Mouse (Mus musculus) NIH3T3 (cell line): ENCODE measurements around the gene Togaram1.

Experiments used
- DNase-seq: peaks from one replicate; pipeline ENCODE4 v3.0.0-alpha.2; 2012; ENCODE audit warnings: low read depth

Togaram1 gene

DNA sequence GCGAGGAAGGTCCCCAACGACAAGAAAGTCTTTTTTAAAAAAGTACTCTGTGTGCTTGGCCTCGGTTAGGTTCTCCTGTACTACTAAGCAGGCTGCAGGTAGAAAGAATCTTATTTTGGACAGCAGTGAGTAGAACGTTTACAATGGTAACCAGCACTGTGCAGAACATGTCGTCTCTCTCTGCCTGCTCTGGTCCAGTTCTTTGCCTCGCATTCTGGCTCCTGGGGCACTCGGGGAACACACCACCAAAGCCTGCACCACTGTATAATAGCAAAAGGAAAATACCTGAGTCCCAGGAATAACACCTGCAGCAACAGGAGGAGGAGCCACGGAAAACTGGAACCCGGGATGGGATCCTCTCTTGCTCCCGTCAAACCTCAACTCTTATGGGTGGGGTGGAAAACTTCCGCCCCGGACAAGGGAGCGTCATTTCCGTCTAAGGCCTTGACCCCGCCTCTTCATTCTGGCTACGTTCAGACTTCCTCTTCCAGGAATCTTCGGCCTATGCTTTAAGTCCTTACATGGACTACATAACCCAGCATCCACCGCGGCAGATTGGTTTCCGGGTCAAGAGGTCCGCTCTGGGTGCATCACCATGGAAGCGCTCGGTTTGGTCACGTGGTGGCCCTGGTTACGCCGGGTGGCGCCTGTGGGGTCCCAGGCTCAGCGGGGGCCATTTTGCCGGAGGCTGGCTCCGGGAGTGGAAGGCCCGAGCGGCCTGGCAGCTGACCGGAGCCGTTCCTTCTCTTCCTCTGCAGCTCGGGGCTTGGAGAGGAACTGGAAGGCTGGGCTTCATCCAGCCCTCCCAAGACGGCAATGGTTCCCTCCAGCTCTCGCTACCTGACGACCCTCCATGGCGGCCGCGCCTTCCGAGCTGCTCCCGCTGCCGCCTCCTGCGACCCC is at the start of gene Togaram1, which contains the start of gene Klhl28:
Gene Togaram1, plus strand, starts transcription at position 681 of the 903 bp plus-strand sequence.
Gene Klhl28, minus strand, starts transcription at position 411 of the 903 bp plus-strand sequence.
- peak; percentile 99 for DNase-seq

DNA sequence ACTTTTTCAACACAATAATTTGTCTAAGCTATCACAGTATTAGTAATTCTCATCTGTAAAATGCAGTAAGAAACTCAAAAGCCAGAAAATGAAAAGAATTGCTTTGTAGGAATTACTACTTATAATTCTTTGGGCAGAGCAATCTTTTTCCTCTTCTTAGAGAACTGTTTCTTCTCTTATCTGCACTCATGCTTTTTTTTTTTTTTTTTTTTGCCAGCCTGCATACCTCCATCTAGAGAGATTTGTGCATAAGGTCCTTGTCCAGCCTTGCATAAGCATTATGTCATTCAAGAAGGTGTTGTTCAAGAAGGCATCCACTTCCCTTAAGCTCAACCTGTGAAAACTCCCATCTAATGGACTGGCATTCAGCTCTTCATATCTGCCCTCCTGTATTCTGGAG is 48.9 kb upstream of the Togaram1 start:
- no peak for DNase-seq

DNA sequence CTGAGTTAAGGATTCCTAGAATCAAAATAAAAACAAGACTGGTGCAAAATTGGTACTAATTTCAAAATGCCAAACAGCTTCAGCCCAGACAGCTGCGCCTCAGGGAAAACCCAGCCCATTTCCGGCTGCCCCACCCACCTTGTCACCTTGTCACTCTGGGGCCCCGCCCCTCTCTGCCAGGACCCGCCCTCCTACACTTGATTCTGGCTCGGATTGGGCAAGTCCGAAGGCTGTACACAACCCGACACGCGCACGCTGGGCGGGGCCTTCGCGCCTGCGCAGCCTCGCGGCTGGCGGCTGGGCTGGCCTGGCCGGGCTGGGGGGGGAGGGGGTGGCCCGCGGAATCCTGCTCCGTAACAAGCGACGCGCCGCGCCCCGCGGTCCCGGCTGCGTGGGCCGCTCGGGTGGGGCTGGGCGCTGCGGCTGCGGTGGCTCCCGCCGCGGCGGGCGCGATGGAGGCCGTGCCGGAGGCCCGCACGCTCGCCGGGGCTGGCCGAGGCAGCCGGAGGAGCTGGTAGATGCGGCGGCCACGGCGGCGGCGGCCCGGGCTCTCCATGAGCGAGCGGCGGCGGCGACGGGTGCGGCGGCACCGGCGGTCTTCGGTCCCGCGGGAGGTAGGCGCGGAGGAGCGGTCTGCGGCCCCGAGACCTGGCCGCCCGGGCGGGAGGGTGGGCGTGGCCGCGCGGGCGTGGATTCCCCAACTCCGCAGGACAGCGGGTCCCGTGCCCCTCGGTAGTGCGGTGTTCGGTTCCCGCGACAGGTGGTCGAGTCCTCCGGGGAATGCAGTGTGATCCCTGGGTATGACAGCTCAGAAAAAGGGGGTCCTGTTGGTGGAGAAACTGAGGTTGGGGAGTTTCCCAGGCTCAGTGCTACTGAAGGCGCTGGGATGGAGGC is 47.8 kb upstream of the Togaram1 start, which contains the start of gene Gm527:
Gene Gm527, plus strand, starts transcription at position 329 of the 894 bp plus-strand sequence.
- DNase-seq = peak; percentile 96

DNA sequence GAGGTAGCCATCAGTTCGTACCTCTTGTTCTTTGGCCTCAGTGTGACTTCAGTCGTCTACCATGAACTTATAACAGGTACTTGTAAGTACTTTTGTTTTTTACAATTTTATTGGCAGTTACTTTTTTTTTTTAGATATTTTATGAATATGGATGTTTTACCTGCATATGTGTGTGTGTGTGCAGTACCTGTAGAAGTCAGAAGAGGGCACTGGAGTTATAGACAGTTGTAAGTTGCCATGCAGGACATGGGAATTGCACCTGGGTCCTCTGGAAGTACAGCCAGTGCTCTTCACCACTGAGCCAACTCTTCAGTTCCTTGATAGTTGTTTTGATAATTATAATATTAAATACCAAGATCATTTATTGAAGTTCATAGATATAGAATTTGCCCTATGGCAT is 28.1 kb upstream of the Togaram1 start:
- DNase-seq = peak; percentile 36

DNA sequence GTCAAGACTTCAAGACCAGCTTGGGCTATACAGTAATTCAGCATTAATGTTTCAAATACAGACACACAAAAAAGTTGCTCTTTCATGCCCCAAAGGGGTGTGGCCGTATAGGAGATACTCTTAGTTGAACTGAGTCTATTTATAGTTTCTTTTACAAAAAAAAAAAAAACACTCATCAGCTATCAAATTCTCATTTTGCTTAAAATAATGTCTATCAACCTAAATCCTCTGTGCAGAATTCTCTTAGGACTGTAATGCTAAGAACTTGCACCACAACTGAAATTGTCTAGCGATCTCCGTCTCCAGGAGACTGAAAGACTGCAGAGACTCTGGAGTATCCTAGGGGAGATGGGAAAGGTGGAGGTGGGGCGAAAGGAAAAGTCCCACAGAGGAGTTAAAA is 1.0 kb upstream of the Togaram1 start:
- no peak for DNase-seq

DNA sequence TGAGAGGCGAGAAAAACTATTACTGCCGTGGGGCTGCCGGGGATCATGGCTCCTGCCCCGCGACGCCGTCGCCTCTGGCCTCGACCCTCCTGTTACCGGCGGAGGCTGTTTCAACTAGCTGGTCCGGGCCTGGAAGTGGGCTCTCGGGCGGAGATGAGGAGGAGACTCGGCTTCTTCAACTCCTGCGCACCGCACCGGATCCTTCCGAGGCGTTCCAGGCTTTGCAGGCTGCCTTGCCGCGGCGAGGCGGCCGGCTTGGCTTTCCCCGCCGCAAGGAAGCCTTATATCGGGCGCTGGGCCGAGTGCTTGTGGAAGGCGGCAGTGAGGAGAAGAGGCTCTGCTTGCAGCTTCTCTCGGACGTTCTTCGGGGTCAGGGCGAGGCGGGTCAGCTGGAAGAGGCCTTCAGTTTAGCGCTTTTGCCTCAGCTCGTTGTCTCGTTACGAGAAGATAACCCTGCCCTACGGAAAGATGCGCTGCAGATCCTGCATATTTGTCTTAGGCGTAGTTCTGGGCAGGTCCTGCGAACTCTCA is 562 bp downstream of the Togaram1 start:
- DNase-seq = peak; percentile 66

DNA sequence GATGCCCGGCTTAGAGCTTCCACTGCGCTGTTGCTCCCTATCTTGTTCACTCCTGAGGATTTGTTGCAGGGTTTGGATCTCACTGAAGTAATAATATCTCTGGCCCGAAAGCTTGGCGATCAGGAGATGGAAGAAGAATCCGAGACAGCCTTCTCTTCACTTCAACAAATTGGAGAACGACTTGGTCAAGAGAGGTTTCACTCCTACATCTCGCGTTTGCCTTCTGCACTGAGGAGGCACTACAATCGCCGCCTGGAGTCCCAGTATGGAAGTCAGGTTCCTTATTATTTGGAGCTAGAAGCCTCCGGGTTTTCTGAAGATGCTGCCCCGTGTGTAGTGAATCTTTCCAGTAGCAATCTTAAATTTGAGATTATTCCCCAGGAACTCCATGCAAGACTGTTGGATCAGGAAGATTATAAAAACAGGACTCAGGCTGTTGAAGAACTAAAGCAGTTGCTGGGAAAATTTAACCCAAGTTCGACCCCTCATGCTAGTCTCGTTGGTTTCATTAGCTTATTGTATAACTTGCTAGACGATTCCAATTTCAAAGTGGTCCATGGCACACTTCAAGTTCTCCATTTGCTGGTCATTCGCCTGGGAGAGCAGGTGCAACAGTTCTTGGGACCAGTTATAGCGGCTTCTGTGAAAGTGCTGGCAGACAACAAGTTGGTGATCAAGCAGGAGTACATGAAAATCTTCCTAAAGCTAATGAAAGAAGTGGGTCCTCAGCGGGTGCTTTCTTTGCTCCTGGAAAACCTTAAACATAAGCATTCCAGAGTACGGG is 1.2 kb downstream of the Togaram1 start:
- DNase-seq = peak; percentile 52

DNA sequence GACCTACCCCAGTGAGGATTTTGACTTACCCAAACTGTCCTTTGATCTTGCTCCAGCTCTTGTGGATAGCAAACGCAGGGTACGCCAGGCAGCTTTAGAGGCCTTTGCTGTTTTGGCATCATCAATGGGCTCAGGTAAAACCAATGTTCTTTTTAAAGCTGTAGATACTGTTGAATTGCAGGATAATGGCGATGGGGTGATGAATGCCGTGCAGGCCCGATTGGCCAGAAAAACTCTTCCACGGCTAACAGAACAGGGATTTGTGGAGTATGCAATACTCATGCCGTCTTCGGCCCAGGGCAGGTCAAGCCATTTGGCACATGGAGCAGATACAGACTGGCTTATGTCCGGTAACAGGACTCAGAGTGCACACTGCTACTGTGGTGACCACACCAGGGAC is 1.9 kb downstream of the Togaram1 start:
- DNase-seq = peak; percentile 26

DNA sequence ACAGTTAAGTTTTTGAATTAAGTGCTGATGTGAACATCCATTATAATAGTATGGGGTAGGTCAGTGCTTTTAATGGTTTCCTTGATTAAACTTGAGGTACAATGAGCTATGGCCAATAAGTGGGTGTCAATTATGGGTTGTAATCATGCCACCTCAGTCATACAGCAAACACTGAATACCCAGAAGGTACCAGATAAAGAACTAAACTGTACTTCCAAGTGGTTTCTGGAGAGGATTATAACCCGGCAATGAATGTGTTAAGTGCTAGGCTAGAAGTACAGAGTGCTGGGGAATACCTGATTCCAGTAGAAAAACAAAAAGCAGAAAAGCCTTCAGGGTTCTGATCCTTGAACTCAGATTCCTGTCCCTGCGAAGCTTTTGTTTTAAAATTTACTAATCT is 2.5 kb downstream of the Togaram1 start:
- no peak for DNase-seq

DNA sequence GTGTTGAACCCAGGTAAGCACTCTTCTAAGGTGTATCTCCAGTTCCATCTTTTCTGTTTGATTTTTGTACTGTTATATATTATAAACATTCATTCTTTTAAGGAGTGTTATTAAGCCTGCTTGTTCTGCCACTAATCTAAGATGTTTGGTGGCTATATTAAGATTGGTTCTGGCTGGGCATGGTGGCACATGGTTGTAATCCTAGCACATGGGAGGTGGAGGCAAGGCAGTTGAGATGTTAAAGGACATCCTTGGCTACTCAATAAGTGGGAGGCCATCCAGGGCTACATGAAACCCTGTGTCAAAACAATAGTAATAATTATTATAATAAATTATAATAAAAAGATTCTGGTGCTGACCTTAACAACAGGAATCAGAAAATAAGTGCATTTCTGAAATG is 5.8 kb downstream of the Togaram1 start:
- no peak for DNase-seq

DNA sequence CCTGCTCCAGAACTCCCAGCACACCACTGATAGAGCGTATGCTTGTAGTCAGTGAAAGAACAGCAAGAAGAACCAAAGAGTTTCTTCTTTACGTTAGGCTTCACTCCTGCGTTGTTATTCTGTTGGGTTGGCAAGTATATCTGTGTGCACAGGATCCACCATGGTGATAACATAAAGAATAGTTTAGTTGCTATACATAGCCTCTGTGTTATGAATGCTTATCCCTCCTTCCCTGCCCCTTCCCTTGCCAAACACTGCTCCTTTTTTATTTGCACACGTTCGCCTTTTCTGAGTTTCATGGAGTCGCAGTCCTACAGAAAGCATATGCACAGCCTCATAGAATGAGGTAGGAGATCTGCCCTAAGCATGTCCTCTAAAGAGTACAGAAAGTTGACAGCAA is 6.5 kb downstream of the Togaram1 start:
- DNase-seq = no peak

DNA sequence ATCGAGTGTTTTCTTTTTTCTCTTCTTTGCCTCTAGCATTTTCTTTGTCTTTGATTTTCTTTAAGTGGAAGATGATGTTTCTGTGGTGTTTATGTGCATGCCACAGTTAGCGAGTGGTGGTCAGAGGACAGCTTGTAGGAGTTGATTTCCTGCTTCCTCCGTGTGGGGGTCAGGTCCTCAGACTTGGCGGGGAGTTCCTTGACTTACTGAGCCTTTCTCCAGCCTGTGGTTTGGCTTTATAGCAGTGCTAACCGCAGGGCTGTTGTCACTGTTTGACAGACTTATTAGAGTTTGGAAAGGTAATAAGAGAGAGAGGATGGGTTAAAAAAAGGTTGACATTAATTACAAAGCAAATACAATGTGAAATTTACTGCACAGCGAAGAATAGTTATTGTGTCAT is 10.0 kb downstream of the Togaram1 start:
- DNase-seq = peak; percentile 67

DNA sequence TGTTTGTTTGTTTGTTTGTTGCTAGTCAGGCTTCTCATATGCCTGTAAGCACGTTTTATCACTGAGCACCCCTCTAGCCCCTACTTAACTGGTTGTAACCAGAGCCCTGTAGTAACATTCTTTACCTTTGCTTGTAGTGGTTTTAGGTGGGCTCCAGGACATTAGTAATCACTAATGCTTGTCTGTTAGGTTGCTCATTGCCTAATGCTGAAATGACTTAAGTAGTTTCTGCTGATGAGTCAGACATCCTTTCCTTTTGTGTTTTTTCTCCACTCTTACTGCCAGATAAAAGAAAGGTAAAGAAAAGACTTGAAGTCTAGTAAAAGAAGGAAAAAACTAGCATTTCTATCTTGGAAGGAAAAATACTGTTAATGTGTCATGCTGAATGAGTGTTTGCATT is 10.6 kb downstream of the Togaram1 start:
- peak; percentile 5 for DNase-seq

DNA sequence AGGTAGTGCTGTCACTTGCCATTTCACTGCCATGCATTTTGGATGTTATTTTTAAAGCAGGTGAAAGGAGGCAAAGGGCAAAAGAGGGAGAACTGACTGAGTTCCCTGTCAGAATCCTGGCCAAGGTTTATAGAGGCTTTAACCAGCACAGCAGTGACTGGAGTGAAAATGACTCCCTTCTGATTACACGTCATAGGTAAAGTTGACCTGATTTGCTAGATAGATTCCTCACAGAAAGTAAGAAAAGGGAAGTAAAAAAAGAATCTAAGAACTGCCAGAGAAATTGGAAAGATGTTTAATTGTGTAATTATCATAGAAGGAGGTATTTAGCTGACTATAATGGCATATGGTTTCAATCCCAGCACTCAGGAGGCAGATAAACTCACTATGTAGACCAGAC is 11.9 kb downstream of the Togaram1 start:
- DNase-seq = no peak

DNA sequence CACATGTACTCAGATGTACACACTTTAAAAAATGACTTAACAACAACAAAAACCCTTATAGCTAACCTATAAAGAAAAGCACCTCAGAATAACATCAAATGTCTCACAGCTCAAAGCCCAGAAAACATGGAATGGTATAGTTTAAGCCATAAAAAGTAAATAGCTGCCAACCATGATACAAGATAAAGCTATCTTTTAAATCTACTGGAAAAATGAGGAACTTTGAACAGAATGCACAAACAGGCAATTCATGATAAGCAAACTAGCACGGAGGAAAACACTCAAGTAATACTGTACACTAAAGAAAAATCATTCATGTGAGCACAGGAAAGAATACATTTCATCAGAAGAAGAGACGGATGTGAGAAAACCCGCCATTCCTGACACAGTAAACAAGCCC is 42.1 kb downstream of the Togaram1 start:
- no peak for DNase-seq

DNA sequence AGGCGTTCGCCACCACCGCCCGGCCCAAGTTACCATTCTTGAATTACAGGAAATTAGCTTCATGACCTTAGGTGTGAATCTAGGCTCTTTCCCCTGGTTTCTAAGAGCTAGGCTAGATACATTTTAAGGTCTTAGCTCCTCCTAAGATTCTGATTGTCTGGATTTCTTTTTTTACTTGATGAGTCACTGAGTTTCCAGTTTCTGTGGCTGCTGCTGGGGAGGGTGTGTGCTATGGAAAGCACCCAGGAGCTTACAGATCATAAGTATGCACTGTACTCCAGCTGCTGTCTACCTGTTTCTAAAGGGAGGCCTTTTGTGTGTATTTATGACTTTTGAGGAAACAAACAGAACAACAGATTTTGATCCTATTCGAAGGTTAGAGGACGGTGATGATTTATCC is 57.2 kb downstream of the Togaram1 start:
- DNase-seq = peak; percentile 65

DNA sequence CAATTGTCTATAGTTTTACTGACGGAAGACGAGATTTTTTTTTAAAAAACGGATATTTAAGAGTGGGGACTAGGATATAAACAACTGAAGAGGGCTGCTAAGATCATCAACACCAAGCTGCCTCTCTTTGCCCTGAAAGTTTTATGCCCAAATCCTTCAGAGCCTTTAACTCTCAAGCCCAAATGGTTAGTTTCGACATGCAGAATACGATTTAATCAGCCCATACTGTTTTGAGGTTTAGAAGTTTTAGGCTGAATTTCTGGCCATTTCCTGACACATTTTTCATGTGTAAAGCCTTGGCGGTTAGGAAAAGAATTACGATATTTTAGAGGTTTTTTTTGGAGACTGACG is 70.2 kb downstream of the Togaram1 start:
- DNase-seq = no peak

DNA sequence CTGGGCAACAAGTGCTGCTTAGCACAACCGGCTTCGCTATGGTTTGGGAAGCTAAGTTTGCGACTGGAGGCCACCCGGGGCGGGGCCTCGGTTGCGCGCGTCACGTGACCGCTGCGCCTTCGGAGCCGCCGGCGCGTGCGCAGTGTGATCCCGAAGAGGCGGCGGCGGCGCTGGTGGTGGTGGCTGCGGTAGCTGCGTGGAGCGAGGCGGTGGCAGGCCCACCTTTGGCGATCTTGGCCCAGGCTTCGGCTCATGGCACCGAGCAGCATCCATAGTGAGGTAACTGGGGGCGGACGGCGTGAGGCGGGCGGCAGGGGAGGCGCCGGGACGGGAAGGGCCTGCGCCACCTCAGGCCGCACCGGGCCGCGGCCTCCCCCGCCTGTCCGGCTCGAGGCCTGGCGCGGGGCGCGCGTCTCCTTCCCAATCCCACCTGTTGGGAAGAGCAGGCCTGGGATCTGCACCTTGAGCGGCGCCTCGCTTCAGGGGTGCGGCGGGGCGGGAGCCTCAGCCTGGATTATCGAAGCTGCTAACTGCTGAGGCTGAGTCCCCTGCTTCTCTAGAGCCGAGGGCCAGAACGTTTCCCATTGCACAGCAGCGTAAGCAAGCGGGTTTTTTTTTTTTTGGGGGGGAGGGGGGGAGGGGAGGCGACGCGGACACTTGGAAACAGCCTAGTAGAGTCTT is 70.7 kb downstream of the Togaram1 start, which contains the start of gene Prpf39:
Gene Prpf39, plus strand, starts transcription at position 144 of the 681 bp plus-strand sequence.
- DNase-seq = peak; percentile 97

DNA sequence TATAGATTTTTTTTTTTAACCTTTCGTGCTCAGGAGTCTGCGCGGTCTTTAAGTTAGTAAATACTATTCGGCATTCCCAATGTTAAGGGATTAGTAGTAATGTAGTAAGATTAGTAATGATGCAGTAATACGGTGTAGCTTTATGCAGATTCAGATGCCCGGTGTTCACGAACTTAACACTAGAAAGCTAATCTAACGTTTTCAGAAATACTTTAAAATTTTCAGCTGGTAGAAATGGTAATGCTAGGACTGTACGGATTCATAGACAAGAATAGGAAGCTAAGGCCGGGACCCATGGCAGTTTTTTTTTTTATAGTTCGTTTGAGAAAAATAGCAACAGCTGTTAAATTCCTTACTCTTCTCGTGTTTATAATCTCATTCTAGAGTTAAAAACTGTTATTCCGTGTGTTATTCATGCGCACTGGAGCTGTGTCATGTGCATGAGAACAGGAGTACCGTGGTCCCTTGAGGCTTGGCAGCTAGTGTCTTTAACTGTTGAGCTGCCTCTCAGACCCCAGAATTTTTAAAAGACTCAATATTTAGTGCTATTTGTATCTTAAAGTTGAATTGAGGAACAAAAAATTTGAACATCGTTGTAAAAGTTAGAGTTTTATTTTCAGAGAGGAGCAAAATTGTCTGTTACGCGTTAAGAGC is 71.4 kb downstream of the Togaram1 start:
- DNase-seq = peak; percentile 17

DNA sequence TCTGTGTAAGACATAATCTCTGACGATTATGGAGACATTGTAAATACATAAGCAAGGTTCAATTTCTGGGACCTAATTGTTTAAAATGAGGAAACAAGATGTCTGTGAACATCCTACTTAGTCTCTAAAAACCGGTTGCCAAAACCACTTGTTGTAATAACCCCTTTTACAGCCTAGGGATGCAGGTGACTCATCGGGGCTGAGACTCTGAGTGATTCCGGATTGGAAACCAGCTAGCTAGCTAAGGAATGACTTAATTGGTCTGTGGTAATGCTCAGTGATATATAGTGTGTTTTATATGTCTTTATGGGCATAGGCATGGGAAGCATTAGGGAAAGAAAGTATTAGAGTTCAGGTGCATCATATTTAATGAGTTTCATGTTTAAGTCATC is 71.9 kb downstream of the Togaram1 start:
- peak; percentile 78 for DNase-seq

DNA sequence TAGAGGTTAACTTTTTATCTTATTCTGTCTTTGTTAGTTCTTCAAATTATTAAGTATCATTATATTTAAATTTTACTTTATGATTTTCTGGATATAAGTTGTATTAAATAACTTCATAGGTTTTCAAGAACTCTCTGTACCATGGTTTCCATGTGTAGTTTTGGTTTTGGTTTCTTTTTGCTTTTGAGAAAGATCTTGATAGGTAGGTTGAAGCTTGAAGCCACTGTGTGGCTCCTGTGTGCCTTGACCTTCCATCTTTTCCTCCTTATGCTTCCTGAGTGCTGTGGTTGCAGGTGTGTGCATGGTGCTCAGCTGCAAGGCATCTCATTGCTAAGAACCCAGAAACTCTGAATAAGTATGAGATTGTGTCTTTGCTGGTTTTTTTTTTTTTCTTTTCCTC is 83.2 kb downstream of the Togaram1 start:
- no peak for DNase-seq
